Mouse (Mus musculus): ENCODE results near the gene Crybb1. TPM values are rescaled to one million over a fixed set of nuclear protein-coding genes. Genes with fewer than 3 reads are reported as not detected.
A peak's percentile ranks its signal among the peaks of the same experiment; 100 is the strongest.

Crybb1 gene
- total RNA-seq, 2 experiments from 2014 or later: 3.5 to 5.6 TPM

GRCm38 (mm10) chr5:112282123-112282779 lies 26.6 kb downstream of the Crybb1 start:
- no peak for DNase-seq
- intact Hi-C loops (cut with DNase I): no loop called here

- no peak for DNase-seq
- intact Hi-C loops (cut with DNase I): no loop called here
Observed at GRCm38 (mm10) chr5:112282780-112283482, 27.3 kb downstream of the Crybb1 start.

GRCm38 (mm10) chr5:112283543-112284202 lies 28.1 kb downstream of the Crybb1 start:
- DNase-seq: no peak
- intact Hi-C loops (cut with DNase I): no loop called here

GRCm38 (mm10) chr5:112284203-112284582 lies 28.6 kb downstream of the Crybb1 start:
- no peak for DNase-seq

GRCm38 (mm10) chr5:112285548-112286085 lies 30.0 kb downstream of the Crybb1 start:
- intact Hi-C loops (cut with DNase I): no loop called here
- DNase-seq: no peak

More at GRCm38 (mm10) chr5:112284203-112284582, 28.6 kb downstream of the Crybb1 start:
- intact Hi-C loops (cut with DNase I): no loop called here

- intact Hi-C loops (cut with DNase I): no loop called here
- DNase-seq: no peak
Observed at GRCm38 (mm10) chr5:112286608-112286983, 31.0 kb downstream of the Crybb1 start.

- DNase-seq: no peak
- intact Hi-C loops (cut with DNase I): no loop called here
Observed at GRCm38 (mm10) chr5:112286984-112287641, 31.5 kb downstream of the Crybb1 start.

GRCm38 (mm10) chr5:112287652-112288051 lies 32.0 kb downstream of the Crybb1 start:
- intact Hi-C loops (cut with DNase I): no loop called here
- DNase-seq: no peak

- DNase-seq: no peak
- intact Hi-C loops (cut with DNase I): no loop called here
Observed at GRCm38 (mm10) chr5:112288193-112289141, 32.9 kb downstream of the Crybb1 start.

GRCm38 (mm10) chr5:112289236-112289635 lies 33.6 kb downstream of the Crybb1 start:
- intact Hi-C loops (cut with DNase I): no loop called here
- peak; percentile 70 for DNase-seq

- peak; percentile 64 for DNase-seq
- intact Hi-C loops (cut with DNase I): no loop called here
Observed at GRCm38 (mm10) chr5:112289819-112290535, 34.4 kb downstream of the Crybb1 start.

- DNase-seq: no peak
- intact Hi-C loops (cut with DNase I): no loop called here
Observed at GRCm38 (mm10) chr5:112290536-112290880, 34.9 kb downstream of the Crybb1 start.

GRCm38 (mm10) chr5:112291866-112292265 lies 36.3 kb downstream of the Crybb1 start:
- intact Hi-C loops (cut with DNase I): no loop called here
- DNase-seq: peak; percentile 49

GRCm38 (mm10) chr5:112292343-112292980 lies 36.8 kb downstream of the Crybb1 start:
- intact Hi-C loops (cut with DNase I): no loop called here
- DNase-seq: no peak

- intact Hi-C loops (cut with DNase I): no loop called here
- DNase-seq: no peak
Observed at GRCm38 (mm10) chr5:112293800-112294199, 38.2 kb downstream of the Crybb1 start.

GRCm38 (mm10) chr5:112294696-112295095 lies 39.1 kb downstream of the Crybb1 start:
- intact Hi-C loops (cut with DNase I): no loop called here
- no peak for DNase-seq

GRCm38 (mm10) chr5:112295162-112295561 lies 39.5 kb downstream of the Crybb1 start:
- intact Hi-C loops (cut with DNase I): no loop called here

GRCm38 (mm10) chr5:112295564-112295963 lies 39.9 kb downstream of the Crybb1 start:
- no peak for DNase-seq
- intact Hi-C loops (cut with DNase I): no loop called here

More at GRCm38 (mm10) chr5:112295162-112295561, 39.5 kb downstream of the Crybb1 start:
- DNase-seq: no peak

Data from left cerebral cortex, postnatal 4 days (tissue).